Mouse (Mus musculus): ENCODE results near the gene Sash1.

DNA sequence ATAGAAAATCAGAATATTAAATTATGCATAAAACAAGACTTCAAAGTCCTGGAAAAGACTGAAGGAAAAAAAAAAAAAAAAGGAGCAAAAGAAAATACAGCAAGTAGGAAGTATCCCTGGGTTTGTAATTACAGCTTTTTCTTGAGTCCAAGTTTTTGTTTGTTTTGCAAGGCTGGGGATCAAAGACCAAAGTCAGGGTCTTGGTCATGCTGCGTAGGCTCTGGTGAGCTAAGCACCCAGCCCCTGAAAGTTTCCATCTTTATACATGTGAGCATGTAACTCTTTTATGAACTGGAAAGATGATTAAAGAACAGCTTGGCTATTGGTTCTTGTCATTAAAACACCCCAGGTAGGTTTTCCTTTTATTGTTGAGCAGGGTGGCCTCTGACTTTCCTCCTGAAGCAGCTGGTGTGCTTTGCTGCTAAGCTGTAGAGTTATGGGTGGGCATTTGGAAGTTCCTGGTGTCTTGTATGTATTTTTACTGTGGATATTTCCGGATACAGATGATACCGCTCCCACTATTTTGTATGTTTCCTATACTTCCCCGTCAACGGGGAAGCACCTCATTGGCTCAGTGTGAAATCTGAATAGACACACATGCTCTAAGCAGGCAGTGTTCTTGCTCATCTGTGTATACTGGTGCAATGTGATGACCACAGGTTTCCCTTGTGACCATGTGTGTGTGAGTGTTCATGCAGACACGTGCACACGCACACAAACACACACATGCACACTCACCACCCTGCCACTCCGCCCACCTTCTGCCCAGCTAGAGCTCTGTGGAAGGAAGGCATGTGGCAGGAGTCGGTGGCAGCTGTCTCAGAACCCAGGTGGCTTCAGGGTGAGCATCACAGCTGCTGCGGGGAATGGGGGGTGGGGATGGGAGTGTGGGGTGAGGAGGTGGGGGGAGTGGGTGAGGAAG lies 47.8 kb upstream of the Sash1 start:
- TF ChIP-seq POLR2A (IDR thresholded peaks at IDR 0.05; ENCODE audit: control insufficient read depth, extremely low read depth, insufficient read depth, low read length, poor library complexity) (no peak), CTCF (IDR thresholded peaks at IDR 0.05; ENCODE audit: borderline replicate concordance, control insufficient read depth, extremely low read depth, insufficient read depth, low read length, poor library complexity) (no peak)
